Mouse (Mus musculus) ES-Bruce4 (cell line): Measurements from ENCODE around the gene Ganab.

ENCODE experiments used
- CTCF ChIP-seq: IDR thresholded peaks from one replicate; pipeline ENCODE4 v1.8.1; 2011; ENCODE audit warnings: low read depth, low read length
- EP300 ChIP-seq: IDR thresholded peaks from 2 replicates; pipeline ENCODE4 v1.6.1; 2011; ENCODE audit warnings: low read depth, low read length; ENCODE audit not compliant: insufficient read depth
- POLR2A ChIP-seq: IDR thresholded peaks from one replicate; pipeline ENCODE4 v1.8.1; 2011; ENCODE audit warnings: low read length; ENCODE audit not compliant: insufficient read depth

- TF ChIP-seq CTCF (no peak), POLR2A (no peak), EP300 (no peak)
Measured at GRCm38 (mm10) chr19:8853117-8853516, 44.8 kb upstream of the Ganab start.
